Mouse (Mus musculus) lung, embryonic 15.5 days (tissue): ENCODE results near the gene Ampd2. TPM values are rescaled to one million over a fixed set of nuclear protein-coding genes. Genes with fewer than 3 reads are reported as not detected.

Experiments
- ATAC-seq: fragments of 200-750 bp; cut with Nextera tagmentation; 2 replicates; pipeline ENCODE4 v1.8.0; 2017; ENCODE audit warnings: moderate number of reproducible peaks, borderline replicate concordance; ENCODE audit not compliant: low FRiP score, low TSS enrichment; ENCODE audit errors: extremely low read depth
- H3K27ac ChIP-seq: fragments of 300-500 bp; sonication (generic); 2 replicates; pipeline ENCODE4 v1.5.1; 2015; ENCODE audit warnings: moderate library complexity, mild to moderate bottlenecking, inconsistent platforms
- H3K27me3 ChIP-seq: fragments of 300-500 bp; sonication (generic); 2 replicates; pipeline ENCODE4 v1.6.1; 2015; ENCODE audit warnings: inconsistent platforms
- H3K36me3 ChIP-seq: fragments of 300-500 bp; sonication (generic); 2 replicates; pipeline ENCODE4 v1.6.1; 2015; ENCODE audit warnings: inconsistent platforms
- H3K4me1 ChIP-seq: fragments of 300-500 bp; sonication (generic); 2 replicates; pipeline ENCODE4 v1.6.1; 2015; ENCODE audit warnings: inconsistent platforms
- H3K4me2 ChIP-seq: fragments of 300-500 bp; sonication (generic); 2 replicates; pipeline ENCODE4 v1.6.1; 2015; ENCODE audit warnings: inconsistent platforms, mild to moderate bottlenecking, moderate library complexity
- H3K4me3 ChIP-seq: fragments of 300-500 bp; sonication (generic); 2 replicates; pipeline ENCODE4 v1.5.1; 2015; ENCODE audit warnings: mild to moderate bottlenecking, inconsistent platforms
- H3K9ac ChIP-seq: fragments of 300-500 bp; sonication (generic); 2 replicates; pipeline ENCODE4 v1.6.1; 2015; ENCODE audit warnings: inconsistent platforms
- H3K9me3 ChIP-seq: fragments of 300-500 bp; sonication (generic); 2 replicates; pipeline ENCODE4 v1.6.1; 2016; ENCODE audit warnings: inconsistent platforms
- WGBS: fragments of 180-500 bp; shearing (Covaris S2); methylation state at CpG from one replicate; pipeline ENCODE4 v1.1.7; 2015; 5-methylcytosine and 5-hydroxymethylcytosine counted together
- polyA plus RNA-seq: library from polyadenylated mRNA; unstranded; fragments of >200 nt; fragmentation: Nextera tagmentation; extraction: Ambion mirVana; gene quantifications from 2 replicates; pipeline ENCODE4 v1.2.1, GENCODE M21; 2015

Gene Ampd2
- polyA plus RNA-seq = 38.1 and 38.4 TPM in 2 replicates

DNA sequence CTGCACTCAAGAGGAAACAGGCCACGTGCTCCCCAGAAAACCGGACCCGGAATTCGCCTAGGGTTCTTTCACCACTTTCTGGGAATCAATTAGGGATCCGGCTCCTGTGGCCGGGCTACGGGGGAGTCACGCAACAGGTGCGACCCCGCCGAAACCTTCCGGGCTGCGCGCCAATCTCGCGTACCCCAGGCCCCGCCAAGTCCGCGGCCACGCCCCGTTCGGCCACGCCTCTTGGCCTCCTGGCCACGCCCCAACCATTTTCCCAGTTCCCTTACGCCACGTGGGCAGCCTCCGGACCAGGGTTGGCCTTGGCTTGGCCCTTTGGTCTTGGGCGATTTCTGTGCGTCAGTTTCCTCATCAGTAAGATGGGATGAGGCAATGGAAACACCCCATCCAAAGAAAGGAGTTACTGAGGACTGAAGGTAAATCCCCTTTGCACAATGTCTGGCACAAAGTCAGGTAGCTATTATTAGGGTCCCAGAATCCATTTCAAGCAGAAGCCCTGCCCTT, at the start of gene Ampd2:
TSS of gene Ampd2 (minus strand) at position 182 of the 510 bp plus-strand sequence.
- H3K4me3 ChIP-seq = peak within 1 kb of the TSS; percentile 74
- H3K9ac ChIP-seq = peak within 1 kb of the TSS; percentile 63
- peak; percentile 21; the same call in 1 of the 2 replicates for ATAC-seq
- peak within 1 kb of the TSS; percentile 99 for H3K4me2 ChIP-seq
- no peaks in the 10 kb centered on the region for H3K36me3 ChIP-seq
- under 1% methylated on average over 29 of the region's 29 CpGs for WGBS
- peaks cover 46% of the 10 kb centered on the region for H3K4me1 ChIP-seq
- H3K9me3 ChIP-seq = no peaks in the 10 kb centered on the region
- H3K27me3 ChIP-seq = no peaks in the 10 kb centered on the region
- H3K27ac ChIP-seq = peak within 1 kb of the TSS; percentile 94

DNA sequence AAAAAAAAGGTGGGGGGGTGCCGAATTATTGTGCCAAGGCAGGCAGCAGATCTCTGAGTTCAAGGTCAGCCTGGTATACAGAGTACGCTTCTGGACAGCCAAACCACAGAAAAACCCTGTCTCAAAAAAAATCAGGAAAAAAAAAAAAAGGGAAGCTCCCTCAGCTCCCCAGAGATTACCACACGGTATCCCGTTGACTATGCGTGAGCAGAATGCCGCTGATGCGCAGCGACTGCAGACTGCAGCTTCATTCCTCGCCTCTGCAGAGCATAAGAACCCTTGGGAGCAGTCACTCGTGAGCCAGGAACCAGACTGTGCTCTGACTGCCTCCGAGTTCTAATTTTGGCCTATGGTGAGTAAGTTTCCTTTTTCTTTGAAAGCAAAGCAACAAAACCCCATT, 48.2 kb upstream of the Ampd2 start:
- H3K4me3 ChIP-seq = no peak overlapping the region
- no peak overlapping the region for H3K27ac ChIP-seq
- 80% methylated on average over 11 of the region's 11 CpGs for WGBS
- H3K4me2 ChIP-seq = no peak overlapping the region
- H3K27me3 ChIP-seq = no peaks in the 10 kb centered on the region
- 0 out of 2 replicates have a peak, but pooled peaks cover 5% of the 10 kb centered on the region for H3K36me3 ChIP-seq
- no peaks in the 10 kb centered on the region for H3K9me3 ChIP-seq
- peaks cover 18% of the 10 kb centered on the region for H3K4me1 ChIP-seq
- no peak for ATAC-seq
- H3K9ac ChIP-seq = no peak overlapping the region

DNA sequence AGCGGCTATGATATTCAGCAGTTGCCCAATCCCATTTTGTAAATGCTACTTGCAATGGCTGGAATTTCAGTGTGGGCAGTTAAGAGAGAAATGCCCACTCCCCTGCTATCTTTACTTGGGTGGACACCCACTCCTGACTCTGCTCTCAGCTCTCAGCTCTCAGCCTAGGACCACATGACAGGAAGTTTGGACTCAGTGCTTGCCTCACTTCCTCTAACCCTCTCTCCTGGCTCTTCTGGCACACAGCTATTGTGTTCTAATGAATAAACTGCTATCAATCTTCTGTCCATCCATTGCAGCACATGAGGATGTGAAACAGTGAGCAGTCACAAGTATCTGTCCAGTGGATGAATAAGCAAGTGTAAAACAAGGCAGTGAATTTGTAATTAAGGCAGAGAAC, 46.0 kb upstream of the Ampd2 start:
- Histone ChIP-seq H3K27ac (peak overlapping the region; percentile 3; the same call in 1 of the 2 replicates), H3K4me2 (no peak overlapping the region), H3K9ac (no peak overlapping the region), H3K27me3 (no peaks in the 10 kb centered on the region), H3K4me1 (peaks cover 23% of the 10 kb centered on the region), H3K9me3 (no peaks in the 10 kb centered on the region), H3K36me3 (0 out of 2 replicates have a peak, but pooled peaks cover 5% of the 10 kb centered on the region), H3K4me3 (no peak overlapping the region)
- WGBS = 70% methylated on average over 1 of the region's 1 CpGs
- no peak for ATAC-seq

DNA sequence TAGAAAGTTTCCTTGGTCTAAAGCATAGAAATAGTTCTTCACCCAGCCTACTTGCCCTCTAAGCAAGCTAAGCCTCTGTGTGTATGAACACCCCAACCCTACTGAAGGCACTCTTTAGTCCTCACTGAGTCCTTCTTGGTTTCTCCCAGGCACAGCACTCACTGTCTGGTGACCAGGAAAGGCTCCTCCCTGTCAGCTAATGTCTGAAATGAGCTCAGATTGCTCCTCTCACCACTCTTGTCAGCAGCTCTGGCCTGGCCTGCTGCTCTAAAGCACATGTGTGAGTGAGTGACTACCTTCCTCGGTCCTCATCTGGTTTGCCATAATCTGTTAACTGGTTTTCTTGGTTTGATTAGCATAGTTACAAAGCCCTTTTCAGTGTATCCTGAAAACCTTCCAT, 45.4 kb upstream of the Ampd2 start:
- WGBS = 62% methylated on average over 1 of the region's 1 CpGs
- H3K36me3 ChIP-seq = 0 out of 2 replicates have a peak, but pooled peaks cover 1% of the 10 kb centered on the region
- no peak overlapping the region for H3K4me3 ChIP-seq
- H3K4me2 ChIP-seq = no peak overlapping the region
- H3K9ac ChIP-seq = no peak overlapping the region
- ATAC-seq = no peak
- H3K9me3 ChIP-seq = no peaks in the 10 kb centered on the region
- peaks cover 23% of the 10 kb centered on the region for H3K4me1 ChIP-seq
- H3K27ac ChIP-seq = peak overlapping the region; percentile 3; the same call in 1 of the 2 replicates
- no peaks in the 10 kb centered on the region for H3K27me3 ChIP-seq

DNA sequence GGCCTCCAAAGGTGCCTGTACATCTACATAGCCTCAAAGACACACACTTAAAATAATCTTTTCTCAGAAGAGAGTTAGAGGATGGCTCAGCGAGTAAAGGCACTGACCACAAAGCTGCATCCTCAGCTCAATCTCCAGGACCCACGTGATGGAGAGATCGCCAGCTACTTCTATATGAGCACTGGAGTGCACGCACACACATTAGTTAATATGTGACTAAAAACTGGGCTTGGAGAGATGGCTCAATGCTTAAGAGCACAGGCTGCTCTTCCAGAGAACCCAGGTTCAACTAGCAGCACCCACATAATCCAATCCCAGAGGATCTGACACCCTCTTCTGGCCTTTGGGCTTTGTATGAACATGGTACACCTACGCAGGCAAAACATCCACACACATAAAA, 44.8 kb upstream of the Ampd2 start:
- no peak overlapping the region for H3K27ac ChIP-seq
- H3K27me3 ChIP-seq = no peaks in the 10 kb centered on the region
- 74% methylated on average over 5 of the region's 5 CpGs for WGBS
- no peak for ATAC-seq
- H3K9ac ChIP-seq = no peak overlapping the region
- no peaks in the 10 kb centered on the region for H3K36me3 ChIP-seq
- no peak overlapping the region for H3K4me2 ChIP-seq
- no peaks in the 10 kb centered on the region for H3K9me3 ChIP-seq
- peaks cover 23% of the 10 kb centered on the region for H3K4me1 ChIP-seq
- H3K4me3 ChIP-seq = no peak overlapping the region

DNA sequence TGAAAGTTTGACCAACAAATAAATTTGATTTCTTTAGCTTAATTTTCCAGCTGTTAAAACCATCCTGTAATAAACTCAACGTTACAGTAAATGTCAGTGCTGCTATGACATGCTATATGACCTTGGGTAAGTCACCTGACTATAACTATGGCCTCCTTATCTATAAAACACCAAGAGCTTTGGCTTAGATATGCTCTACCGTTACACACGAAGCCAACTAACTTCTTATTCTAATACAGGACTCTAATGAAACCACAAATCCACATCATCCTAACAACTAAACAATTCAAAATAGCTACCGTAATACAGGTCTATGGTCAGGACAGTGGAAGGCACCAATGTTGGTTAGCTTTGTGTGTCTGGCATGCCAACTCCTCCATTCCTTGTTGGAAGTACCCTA, 43.4 kb upstream of the Ampd2 start:
- H3K4me3 ChIP-seq = no peak overlapping the region
- H3K9me3 ChIP-seq = no peaks in the 10 kb centered on the region
- peaks cover 23% of the 10 kb centered on the region for H3K4me1 ChIP-seq
- H3K27me3 ChIP-seq = no peaks in the 10 kb centered on the region
- no peak overlapping the region for H3K27ac ChIP-seq
- no peak overlapping the region for H3K9ac ChIP-seq
- ATAC-seq = no peak
- no peaks in the 10 kb centered on the region for H3K36me3 ChIP-seq
- WGBS = 86% methylated on average over 4 of the region's 4 CpGs
- H3K4me2 ChIP-seq = no peak overlapping the region

DNA sequence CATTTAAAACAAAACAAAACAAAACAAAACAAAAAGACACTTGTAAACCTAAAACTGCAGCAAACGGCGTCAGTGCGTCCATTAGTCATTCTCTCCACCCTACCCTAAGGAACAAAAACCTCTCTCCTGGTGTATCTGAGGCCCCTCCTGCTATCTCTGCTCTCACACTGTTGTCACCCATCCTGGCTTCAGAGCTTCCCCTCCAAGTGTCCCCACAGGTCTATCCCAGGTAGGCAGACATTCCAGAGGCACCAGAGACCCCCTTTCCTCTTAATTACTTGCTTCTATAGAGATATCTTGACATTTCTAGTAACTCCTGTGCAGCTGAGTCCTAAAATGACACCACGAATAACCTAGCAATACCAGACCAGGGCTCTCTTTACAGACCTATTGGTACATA, 42.9 kb upstream of the Ampd2 start:
- whole genome bisulfite sequencing = 87% methylated on average over 4 of the region's 4 CpGs

DNA sequence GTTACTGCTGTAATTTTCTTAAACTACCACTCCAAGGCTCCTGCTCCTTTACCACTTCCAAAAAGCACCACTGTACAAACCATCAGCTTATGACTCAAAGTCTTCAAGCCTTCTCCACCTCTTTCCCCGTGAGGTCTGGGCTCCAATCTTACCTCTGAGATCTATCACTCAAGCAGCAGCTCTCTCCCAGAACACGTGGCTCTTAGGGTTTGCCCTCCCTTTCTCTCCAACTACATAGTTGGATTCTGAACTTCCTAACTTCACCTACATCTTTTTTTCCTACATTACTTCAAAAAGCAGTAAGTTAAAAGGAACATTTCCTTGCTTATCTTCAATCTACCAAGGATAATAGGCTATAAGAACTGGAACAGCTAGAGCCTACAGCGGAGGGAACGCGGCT, 42.1 kb upstream of the Ampd2 start:
- H3K4me3 ChIP-seq = no peak overlapping the region
- H3K4me1 ChIP-seq = peaks cover 23% of the 10 kb centered on the region
- H3K9ac ChIP-seq = no peak overlapping the region
- 68% methylated on average over 5 of the region's 5 CpGs for WGBS
- no peak overlapping the region for H3K27ac ChIP-seq
- H3K27me3 ChIP-seq = no peaks in the 10 kb centered on the region
- H3K36me3 ChIP-seq = no peaks in the 10 kb centered on the region
- H3K9me3 ChIP-seq = no peaks in the 10 kb centered on the region
- H3K4me2 ChIP-seq = no peak overlapping the region
- no peak for ATAC-seq

More for the DNA sequence above, 42.9 kb upstream of the Ampd2 start:
- H3K27me3 ChIP-seq = no peaks in the 10 kb centered on the region
- H3K4me3 ChIP-seq = no peak overlapping the region
- no peaks in the 10 kb centered on the region for H3K36me3 ChIP-seq
- H3K4me1 ChIP-seq = peaks cover 23% of the 10 kb centered on the region
- H3K4me2 ChIP-seq = no peak overlapping the region
- H3K27ac ChIP-seq = no peak overlapping the region
- ATAC-seq = no peak
- no peak overlapping the region for H3K9ac ChIP-seq
- H3K9me3 ChIP-seq = no peaks in the 10 kb centered on the region

DNA sequence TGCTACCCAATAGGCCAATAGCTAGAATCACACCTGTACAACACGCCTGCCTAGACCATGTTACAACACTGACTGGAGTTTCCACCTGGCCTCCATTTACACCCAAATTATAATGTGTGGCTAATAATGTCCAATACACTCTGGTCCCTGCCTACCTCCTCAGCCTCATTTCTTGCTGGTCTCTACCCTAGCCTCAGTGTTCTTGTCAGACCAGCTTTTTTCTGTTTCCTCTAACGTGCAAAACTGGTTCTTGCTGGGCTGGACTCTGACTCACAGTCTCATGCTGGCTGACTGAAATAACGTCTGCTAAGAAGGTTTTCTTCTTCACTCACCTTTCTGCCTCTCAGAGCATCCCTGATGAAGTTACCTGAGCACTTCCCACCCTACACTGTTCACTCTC, 39.9 kb upstream of the Ampd2 start:
- WGBS = 84% methylated on average over 3 of the region's 3 CpGs
- ATAC-seq = no peak
- no peaks in the 10 kb centered on the region for H3K27me3 ChIP-seq
- peaks cover 5% of the 10 kb centered on the region; the same call in 1 of the 2 replicates for H3K36me3 ChIP-seq
- H3K9ac ChIP-seq = no peak overlapping the region
- no peak overlapping the region for H3K27ac ChIP-seq
- no peaks in the 10 kb centered on the region for H3K9me3 ChIP-seq
- peaks cover 8% of the 10 kb centered on the region for H3K4me1 ChIP-seq
- no peak overlapping the region for H3K4me2 ChIP-seq
- no peak overlapping the region for H3K4me3 ChIP-seq

DNA sequence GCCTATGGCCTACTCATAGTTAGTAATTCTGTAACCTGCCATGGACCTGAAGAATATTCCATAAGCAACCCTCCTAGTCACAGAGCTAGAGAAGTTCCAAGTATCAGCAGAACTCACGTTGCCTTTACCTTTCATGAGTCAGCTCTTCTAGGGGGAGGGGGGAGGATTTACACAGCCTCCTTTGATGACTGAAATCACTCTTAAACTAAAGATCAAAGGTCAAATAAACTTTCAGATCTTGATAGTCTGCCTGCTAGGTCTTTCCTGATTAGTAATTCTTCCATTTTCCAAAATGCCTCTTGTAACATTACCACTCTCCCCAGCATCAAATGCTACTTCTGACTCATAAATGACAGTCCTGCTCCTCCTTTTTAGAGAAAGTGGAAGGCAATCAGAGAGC, 37.7 kb upstream of the Ampd2 start:
- H3K36me3 ChIP-seq = peaks cover 17% of the 10 kb centered on the region
- no peaks in the 10 kb centered on the region for H3K9me3 ChIP-seq
- H3K4me2 ChIP-seq = no peak overlapping the region
- no peaks in the 10 kb centered on the region for H3K27me3 ChIP-seq
- WGBS = 47% methylated on average over 1 of the region's 1 CpGs
- H3K27ac ChIP-seq = no peak overlapping the region
- no peak for ATAC-seq
- H3K4me3 ChIP-seq = no peak overlapping the region
- H3K9ac ChIP-seq = no peak overlapping the region
- 0 out of 2 replicates have a peak, but pooled peaks cover 4% of the 10 kb centered on the region for H3K4me1 ChIP-seq

DNA sequence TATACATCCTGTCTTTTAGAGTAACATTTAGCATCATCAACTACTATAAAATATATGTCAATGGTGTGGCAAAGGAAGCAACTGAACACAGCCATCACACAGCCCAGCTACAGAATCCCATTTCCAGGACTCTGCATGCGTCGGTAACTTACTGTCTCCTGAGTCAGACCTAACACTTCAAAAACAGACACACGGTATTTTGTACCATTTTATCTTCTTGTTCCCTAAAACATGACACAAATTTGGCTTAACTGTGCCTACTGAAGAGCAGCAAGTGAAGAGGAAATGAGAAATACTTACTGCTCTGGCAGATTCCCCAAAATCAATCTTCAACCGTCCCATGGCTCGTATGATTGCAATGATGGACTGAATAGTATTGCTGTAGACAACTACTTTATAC, 36.8 kb upstream of the Ampd2 start:
- 75% methylated on average over 5 of the region's 5 CpGs for WGBS
- Histone ChIP-seq H3K4me2 (no peak overlapping the region), H3K36me3 (peaks cover 20% of the 10 kb centered on the region), H3K27ac (no peak overlapping the region), H3K4me1 (no peaks in the 10 kb centered on the region), H3K9me3 (no peaks in the 10 kb centered on the region), H3K4me3 (no peak overlapping the region), H3K9ac (no peak overlapping the region), H3K27me3 (no peaks in the 10 kb centered on the region)
- no peak for ATAC-seq

DNA sequence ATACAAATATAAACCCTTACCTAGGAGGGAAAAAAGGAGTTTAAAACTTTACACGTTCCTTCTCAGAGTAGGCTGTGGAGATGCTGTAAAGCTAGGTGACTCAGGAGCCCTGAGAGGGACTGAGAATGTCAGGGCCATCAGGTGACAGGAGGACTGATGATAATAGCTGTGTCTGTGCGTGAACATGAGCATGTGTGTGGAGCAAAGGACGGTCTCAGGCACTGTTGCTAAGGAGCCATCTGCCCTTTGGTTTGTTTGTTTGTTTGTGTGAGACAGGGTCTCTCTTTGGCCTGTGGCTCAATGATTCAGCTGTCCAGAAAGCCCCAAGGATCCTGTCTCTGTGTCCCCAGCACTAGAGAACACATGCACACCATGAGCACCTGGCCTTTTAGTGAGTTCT, 34.6 kb upstream of the Ampd2 start:
- no peak overlapping the region for H3K27ac ChIP-seq
- H3K36me3 ChIP-seq = peaks cover 28% of the 10 kb centered on the region
- no peak for ATAC-seq
- H3K4me1 ChIP-seq = no peaks in the 10 kb centered on the region
- no peaks in the 10 kb centered on the region for H3K27me3 ChIP-seq
- no peaks in the 10 kb centered on the region for H3K9me3 ChIP-seq
- H3K4me2 ChIP-seq = no peak overlapping the region
- WGBS = 72% methylated on average over 3 of the region's 3 CpGs
- H3K9ac ChIP-seq = no peak overlapping the region
- H3K4me3 ChIP-seq = no peak overlapping the region

DNA sequence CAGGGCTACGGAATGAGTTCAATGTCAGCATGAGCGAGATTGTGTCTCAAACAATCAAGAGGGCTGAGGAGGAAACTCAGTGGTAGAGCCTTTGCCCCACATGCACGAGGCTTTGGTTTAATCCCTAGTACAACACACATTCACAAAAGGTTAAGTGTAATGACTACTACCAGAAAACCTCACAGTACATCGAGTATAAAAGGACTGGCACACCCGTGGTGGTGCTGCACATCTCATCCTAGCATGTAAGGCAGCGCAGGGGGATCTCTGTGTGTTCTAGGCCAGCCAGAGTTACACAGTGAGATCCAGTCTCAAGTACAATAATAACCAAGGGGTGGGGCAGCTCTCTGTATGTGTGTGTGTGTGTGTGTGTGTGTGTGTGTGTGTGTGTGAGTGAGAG, 31.0 kb upstream of the Ampd2 start:
- 87% methylated on average over 6 of the region's 6 CpGs for WGBS
- peaks cover 39% of the 10 kb centered on the region for H3K36me3 ChIP-seq
- H3K9ac ChIP-seq = no peak overlapping the region
- H3K4me3 ChIP-seq = no peak overlapping the region
- no peaks in the 10 kb centered on the region for H3K4me1 ChIP-seq
- ATAC-seq = no peak
- no peak overlapping the region for H3K27ac ChIP-seq
- H3K9me3 ChIP-seq = no peaks in the 10 kb centered on the region
- H3K27me3 ChIP-seq = no peaks in the 10 kb centered on the region
- no peak overlapping the region for H3K4me2 ChIP-seq
